17 mouse cellular contexts compared by ENCODE assay signal in genomic region chr2:84292351-84293000, GRCm38 (mm10).
DNase-seq lines count a peak whose midpoint lies in the region; ATAC-seq and TF ChIP-seq lines count a peak whose summit lies in the region.
"Had no signal": no experiment of that assay in that cellular context is flagged by ENCODE, and none has a peak within 500 bp of the region (broad histone marks: within the 10 kb centered on the region; RNA-seq: fewer than 3 reads in every experiment).

No protein-coding gene starts in this region.

- ATAC-seq in stomach, postnatal 0 days (ENCODE audit: low FRiP score, low TSS enrichment) = no peak
- ATAC-seq: hindbrain, embryonic 16.5 days; midbrain, embryonic 16.5 days had no signal

- 85% methylated on average over 4 of the region's 4 CpGs for WGBS in stomach, postnatal 0 days

- no peak overlapping the region for H3K4me3 ChIP-seq in stomach, postnatal 0 days (ENCODE audit: low read depth, low read length)
- H3K4me3 ChIP-seq: embryonic facial prominence, embryonic 12.5 days; heart, embryonic 15.5 days; neural tube, embryonic 15.5 days had no signal

- H3K36me3 ChIP-seq in stomach, postnatal 0 days (ENCODE audit: control insufficient read depth, insufficient read depth, low read length) = no peaks in the 10 kb centered on the region
- H3K36me3 ChIP-seq: embryonic facial prominence, embryonic 12.5 days; heart, embryonic 15.5 days; neural tube, embryonic 15.5 days had no signal

- H3K27me3 ChIP-seq in stomach, postnatal 0 days (ENCODE audit: control insufficient read depth, insufficient read depth, low read length) = no peaks in the 10 kb centered on the region
- H3K27me3 ChIP-seq: embryonic facial prominence, embryonic 12.5 days; heart, embryonic 15.5 days; neural tube, embryonic 15.5 days had no signal

- DNase-seq in adrenal gland, postnatal 14 days = peak; percentile 9
- DNase-seq in adrenal gland, adult 18-20 months (ENCODE audit: low spot score in 2 of 2) = no peak
- DNase-seq in kidney, adult 9 months = peak; percentile 33
- DNase-seq in kidney, postnatal 25 days = no peak
- DNase-seq in lung, postnatal 36 days = peak; percentile 38
- DNase-seq in lung, postnatal 25 days (ENCODE audit: low spot score) = no peak
- no peak for DNase-seq in stomach, postnatal 0 days (ENCODE audit: low spot score)
- no peak for DNase-seq in retina, embryonic 14.5 days (ENCODE audit: low spot score)
- DNase-seq: adrenal gland, adult 8-10 months; cerebellum, postnatal 14 days; lung, postnatal 10 days; thymus, postnatal 14 days had no signal

- H3K4me1 ChIP-seq in stomach, postnatal 0 days (replicated peaks; ENCODE audit: control insufficient read depth, insufficient read depth) = no peaks in the 10 kb centered on the region
- H3K4me1 ChIP-seq: embryonic facial prominence, embryonic 12.5 days; heart, embryonic 15.5 days had no signal

- H3K9me3 ChIP-seq in stomach, postnatal 0 days (ENCODE audit: control insufficient read depth, low read length) = no peaks in the 10 kb centered on the region
- H3K9me3 ChIP-seq: embryonic facial prominence, embryonic 12.5 days; heart, embryonic 15.5 days; neural tube, embryonic 15.5 days had no signal

- H3K9ac ChIP-seq in stomach, postnatal 0 days (ENCODE audit: low read length) = no peak overlapping the region
- H3K9ac ChIP-seq: embryonic facial prominence, embryonic 12.5 days; heart, embryonic 15.5 days; neural tube, embryonic 15.5 days had no signal

- H3K4me2 ChIP-seq in stomach, postnatal 0 days (replicated peaks; ENCODE audit: low read depth) = no peak overlapping the region
- H3K4me2 ChIP-seq: embryonic facial prominence, embryonic 12.5 days; heart, embryonic 15.5 days; neural tube, embryonic 15.5 days had no signal

- TF ChIP-seq EP300 in stomach, postnatal 0 days (optimal IDR thresholded peaks at IDR 0.05) = no peak

- peak; percentile 51 for TF ChIP-seq CTCF in stomach, postnatal 0 days (IDR thresholded peaks at IDR 0.05; ENCODE audit: low read depth)

- H3K27ac ChIP-seq in stomach, postnatal 0 days (replicated peaks) = no peak overlapping the region
- H3K27ac ChIP-seq: embryonic facial prominence, embryonic 12.5 days; heart, embryonic 15.5 days; neural tube, embryonic 15.5 days had no signal

Comparison
In these comparisons a context has a peak if more than half of its experiments do, and no peak if none do; other contexts are left out.
1. DNase-seq: peak in adrenal gland, postnatal 14 days (single experiment), kidney, adult 9 months (single experiment) and lung, postnatal 36 days (single experiment); none in adrenal gland, adult 18-20 months (0 of 2), kidney, postnatal 25 days (0 of 2), lung, postnatal 25 days (single experiment), stomach, postnatal 0 days (single experiment) and retina, embryonic 14.5 days (single experiment).